Mouse (Mus musculus) right cerebral cortex, postnatal 25 days (tissue): Measurements from ENCODE around the gene 4933421I07Rik.

Source experiments
- DNase-seq: peaks from one replicate; pipeline ENCODE4 v3.0.0; 2022

Gene 4933421I07Rik

GRCm38 (mm10) chr7:42447850-42448249, at the start of gene 4933421I07Rik:
Gene 4933421I07Rik (minus strand): TSS chr7:42448120.
- no peak for DNase-seq

- no peak for DNase-seq
Measured at GRCm38 (mm10) chr7:42497356-42497755, 49.4 kb upstream of the 4933421I07Rik start.

- DNase-seq = no peak
Measured at GRCm38 (mm10) chr7:42496202-42496601, 48.3 kb upstream of the 4933421I07Rik start.

GRCm38 (mm10) chr7:42490859-42491258, 42.9 kb upstream of the 4933421I07Rik start:
- no peak for DNase-seq

GRCm38 (mm10) chr7:42490358-42490757, 42.4 kb upstream of the 4933421I07Rik start:
- no peak for DNase-seq

- no peak for DNase-seq
Measured at GRCm38 (mm10) chr7:42454640-42455039, 6.7 kb upstream of the 4933421I07Rik start.

GRCm38 (mm10) chr7:42450618-42451017, 2.7 kb upstream of the 4933421I07Rik start:
- DNase-seq = no peak

GRCm38 (mm10) chr7:42447352-42447751, 568 bp downstream of the 4933421I07Rik start:
- DNase-seq = no peak
